Comparison of ENCODE assay signal across 14 mouse cellular contexts in genomic region chr17:45470726-45471125, GRCm38 (mm10).
"Had no signal": no experiment of that assay in that cellular context is flagged by ENCODE, and none has a peak within 500 bp of the region (broad histone marks: within the 10 kb centered on the region; RNA-seq: fewer than 3 reads in every experiment).

No protein-coding gene starts in this region.

- DNase-seq: gastrocnemius, adult 2 months; gastrocnemius, postnatal 10 days; gastrocnemius, postnatal 25 days; heart, adult 18-20 months; heart, postnatal 10 days; heart, postnatal 4 days; kidney, adult 11 months; kidney, adult 2 months; kidney, adult 9 months; kidney, postnatal 14 days; liver; liver, embryonic 13.5 days had no signal

- ATAC-seq: hindbrain, postnatal 0 days; intestine, embryonic 16.5 days had no signal
